ENCODE assay signal across 22 mouse cellular contexts in genomic region chr2:152010251-152010650, GRCm38 (mm10). TPM values are rescaled to one million over a fixed set of nuclear protein-coding genes. Genes with fewer than 3 reads are reported as not detected.
DNase-seq lines count a peak whose midpoint lies in the region; ATAC-seq and TF ChIP-seq lines count a peak whose summit lies in the region.
"Had no signal": no experiment of that assay in that cellular context is flagged by ENCODE, and none has a peak within 500 bp of the region (broad histone marks: within the 10 kb centered on the region; RNA-seq: fewer than 3 reads in every experiment).

No protein-coding gene starts in this region.

- H3K27ac ChIP-seq in small intestine, adult 2 months (ENCODE audit: insufficient read depth, low read depth, low read length), result peak overlapping the region; percentile 99
- no peak overlapping the region for H3K27ac ChIP-seq in forebrain, embryonic 16.5 days (ENCODE audit: low read length)
- H3K27ac ChIP-seq: embryonic facial prominence, embryonic 12.5 days; forebrain, embryonic 12.5 days; gastrocnemius, adult 2 months; heart, embryonic 13.5 days had no signal

- DNase-seq in kidney, adult 18-20 months, result peak; percentile 31
- no peak for DNase-seq in kidney, postnatal 10 days
- peak; percentile 37 to 57 for DNase-seq in kidney, postnatal 25 days
- DNase-seq in kidney, postnatal 4 days, result no peak
- no peak for DNase-seq in layer of hippocampus, adult 9-10 months (ENCODE audit: low spot score)
- DNase-seq: adrenal gland, postnatal 10 days; cerebellum, adult 11 months; cerebellum, adult 8-10 months; cerebellum, postnatal 14 days; forebrain, postnatal 0 days; gastrocnemius, adult 2 months; gastrocnemius, postnatal 25 days; heart, postnatal 36 days had no signal

- no peak for TF ChIP-seq POLR2A in small intestine, adult 2 months (IDR thresholded peaks at IDR 0.05; ENCODE audit: low read depth, low read length)

- 18% methylated on average over 9 of the region's 9 CpGs for WGBS in small intestine, adult 2 months
- 90% methylated on average over 9 of the region's 9 CpGs for WGBS in forebrain, embryonic 16.5 days

- peaks cover 19% of the 10 kb centered on the region for H3K36me3 ChIP-seq in small intestine, adult 2 months (ENCODE audit: control insufficient read depth, insufficient read depth, low read length)
- no peaks in the 10 kb centered on the region for H3K36me3 ChIP-seq in forebrain, embryonic 16.5 days (ENCODE audit: control insufficient read depth, insufficient read depth)
- H3K36me3 ChIP-seq: embryonic facial prominence, embryonic 12.5 days; forebrain, embryonic 12.5 days; G1E; heart, embryonic 13.5 days had no signal

- 0 out of 2 replicates have a peak, but pooled peaks have one; percentile 26 for ATAC-seq in common myeloid progenitor, adult 5-6 weeks (replicated peaks; ENCODE audit: low read depth, poor library complexity, severe bottlenecking)
- no peak for ATAC-seq in forebrain, embryonic 16.5 days
- ATAC-seq: forebrain, postnatal 0 days; hindbrain, embryonic 16.5 days had no signal

- H3K4me1 ChIP-seq in small intestine, adult 2 months (ENCODE audit: control insufficient read depth, insufficient read depth, insufficient read length, low read length), result peaks cover 35% of the 10 kb centered on the region
- no peaks in the 10 kb centered on the region for H3K4me1 ChIP-seq in forebrain, embryonic 16.5 days (replicated peaks; ENCODE audit: control insufficient read depth, insufficient read depth, low read length)
- H3K4me1 ChIP-seq: embryonic facial prominence, embryonic 12.5 days; forebrain, embryonic 12.5 days; heart, embryonic 13.5 days had no signal

- no peak overlapping the region for H3K4me3 ChIP-seq in small intestine, adult 2 months (ENCODE audit: low read depth, low read length)
- H3K4me3 ChIP-seq in forebrain, embryonic 16.5 days (replicated peaks; ENCODE audit: low read length), result no peak overlapping the region
- H3K4me3 ChIP-seq: embryonic facial prominence, embryonic 12.5 days; forebrain, embryonic 12.5 days; gastrocnemius, adult 2 months; heart, embryonic 13.5 days had no signal

- H3K9me3 ChIP-seq in forebrain, embryonic 16.5 days (ENCODE audit: control insufficient read depth, low read length), result no peaks in the 10 kb centered on the region
- H3K9me3 ChIP-seq: embryonic facial prominence, embryonic 12.5 days; forebrain, embryonic 12.5 days; G1E; heart, embryonic 13.5 days had no signal

- no peak overlapping the region for H3K9ac ChIP-seq in forebrain, embryonic 16.5 days (replicated peaks; ENCODE audit: low read depth, low read length)
- H3K9ac ChIP-seq: embryonic facial prominence, embryonic 12.5 days; forebrain, embryonic 12.5 days; forebrain, postnatal 0 days; heart, embryonic 13.5 days had no signal

- H3K4me2 ChIP-seq in forebrain, embryonic 16.5 days (ENCODE audit: low read length), result no peak overlapping the region
- H3K4me2 ChIP-seq: embryonic facial prominence, embryonic 12.5 days; forebrain, embryonic 12.5 days; heart, embryonic 13.5 days had no signal

- H3K27me3 ChIP-seq in small intestine, adult 2 months (ENCODE audit: control insufficient read depth, insufficient read depth, low read length), result no peaks in the 10 kb centered on the region
- no peaks in the 10 kb centered on the region for H3K27me3 ChIP-seq in forebrain, embryonic 16.5 days (replicated peaks; ENCODE audit: control insufficient read depth, insufficient read depth, low read length)
- H3K27me3 ChIP-seq: embryonic facial prominence, embryonic 12.5 days; forebrain, embryonic 12.5 days had no signal

- no peak for TF ChIP-seq CTCF in small intestine, adult 2 months (IDR thresholded peaks at IDR 0.05; ENCODE audit: extremely low read depth, insufficient read length, insufficient replicate concordance, low read depth, low read length)

RNA-seq across cellular contexts. Expression of gene Slc52a3, which starts 13.9 kb away (rescaled TPM):
- total RNA-seq in common myeloid progenitor, adult 5-6 weeks (2017), result 0.87 and 1.1 TPM in 2 replicates
- 26.8 and 274 TPM in 2 replicates for polyA plus RNA-seq in small intestine, adult 2 months (2012; rRNA removed)
- polyA plus RNA-seq in forebrain, embryonic 16.5 days (2015; fragmentation: Nextera tagmentation; extraction: Ambion mirVana), result 1.5 and 1.9 TPM in 2 replicates
- total RNA-seq: granulocyte monocyte progenitor cell, adult 5-6 weeks had no signal

RNA-seq across cellular contexts. Expression of gene Fam110a, which starts 30.2 kb away (rescaled TPM):
- total RNA-seq in common myeloid progenitor, adult 5-6 weeks (2017), result 3.4 and 6.7 TPM in 2 replicates
- polyA plus RNA-seq in small intestine, adult 2 months (2012; rRNA removed), result 10.7 and 14.0 TPM in 2 replicates
- 66.5 and 69.2 TPM in 2 replicates for polyA plus RNA-seq in forebrain, embryonic 16.5 days (2015; fragmentation: Nextera tagmentation; extraction: Ambion mirVana)

Comparison
In these comparisons a context has a peak if more than half of its experiments do, and no peak if none do; other contexts are left out.
1. DNase-seq: peak in kidney, adult 18-20 months (single experiment) and kidney, postnatal 25 days (2 of 2); none in kidney, postnatal 10 days (single experiment), kidney, postnatal 4 days (0 of 2) and layer of hippocampus, adult 9-10 months (single experiment).